Comparison of ENCODE assay signal across 10 mouse cellular contexts in genomic region chrX:94233432-94233831, GRCm38 (mm10). TPM values are rescaled to one million over a fixed set of nuclear protein-coding genes. Genes with fewer than 3 reads are reported as not detected.
DNase-seq lines count a peak whose midpoint lies in the region; ATAC-seq and TF ChIP-seq lines count a peak whose summit lies in the region.
"Had no signal": no experiment of that assay in that cellular context is flagged by ENCODE, and none has a peak within 500 bp of the region (broad histone marks: within the 10 kb centered on the region; RNA-seq: fewer than 3 reads in every experiment).

No protein-coding gene starts in this region.

- TF ChIP-seq POLR2A in heart, adult 2 months (IDR thresholded peaks at IDR 0.05; ENCODE audit: insufficient read depth, low read depth, low read length) = no peak

- WGBS in heart, embryonic 12.5 days = 30% methylated on average over 5 of the region's 5 CpGs
- WGBS in heart, adult 2 months = 35% methylated on average over 5 of the region's 5 CpGs
- 46% methylated on average over 5 of the region's 5 CpGs for WGBS in midbrain, embryonic 15.5 days
- 40% methylated on average over 5 of the region's 5 CpGs for WGBS in midbrain, embryonic 13.5 days

- no peaks in the 10 kb centered on the region for H3K36me3 ChIP-seq in heart, embryonic 12.5 days
- H3K36me3 ChIP-seq in heart, adult 2 months (ENCODE audit: control insufficient read depth, insufficient read depth, low read length) = no peaks in the 10 kb centered on the region
- no peaks in the 10 kb centered on the region for H3K36me3 ChIP-seq in midbrain, embryonic 15.5 days (replicated peaks)
- no peaks in the 10 kb centered on the region for H3K36me3 ChIP-seq in midbrain, embryonic 13.5 days
- H3K36me3 ChIP-seq: embryonic facial prominence, embryonic 15.5 days had no signal

- ATAC-seq in heart, embryonic 12.5 days (ENCODE audit: insufficient number of reproducible peaks, low FRiP score) = no peak
- no peak for ATAC-seq in midbrain, embryonic 15.5 days (replicated peaks)
- ATAC-seq in midbrain, embryonic 13.5 days = no peak

- peaks cover 46% of the 10 kb centered on the region for H3K27me3 ChIP-seq in heart, embryonic 12.5 days (replicated peaks)
- no peaks in the 10 kb centered on the region for H3K27me3 ChIP-seq in heart, adult 2 months (ENCODE audit: control insufficient read depth, insufficient read depth, low read length)
- peaks cover 47% of the 10 kb centered on the region for H3K27me3 ChIP-seq in midbrain, embryonic 15.5 days (replicated peaks)
- peaks cover 80% of the 10 kb centered on the region for H3K27me3 ChIP-seq in midbrain, embryonic 13.5 days

- no peaks in the 10 kb centered on the region for H3K79me2 ChIP-seq in heart, adult 2 months (replicated peaks; ENCODE audit: control insufficient read depth, insufficient read depth, low read length)

- intact Hi-C loops in heart, adult 2 months (cut with DNase I) = loop anchor here (5.0 to 10.0 kb wide), 2 partner anchors 111 to 311 kb away; partner anchors contain the start of genes Maged1 and Zfx
- intact Hi-C loops in left cerebral cortex, adult 2 months (cut with DNase I) = no loop called here

- no peak overlapping the region for H3K27ac ChIP-seq in heart, embryonic 12.5 days (ENCODE audit: poor library complexity, severe bottlenecking)
- H3K27ac ChIP-seq in heart, adult 2 months = no peak overlapping the region
- no peak overlapping the region for H3K27ac ChIP-seq in midbrain, embryonic 15.5 days
- no peak overlapping the region for H3K27ac ChIP-seq in midbrain, embryonic 13.5 days
- H3K27ac ChIP-seq in left cerebral cortex, adult 2 months = no peak overlapping the region

- TF ChIP-seq CTCF in heart, adult 2 months (IDR thresholded peaks at IDR 0.05) = no peak
- no peak for TF ChIP-seq CTCF in left cerebral cortex, adult 2 months (IDR thresholded peaks at IDR 0.05)

- H3K9ac ChIP-seq in heart, embryonic 12.5 days = no peak overlapping the region
- H3K9ac ChIP-seq in heart, adult 2 months (ENCODE audit: low read depth, low read length) = no peak overlapping the region
- no peak overlapping the region for H3K9ac ChIP-seq in midbrain, embryonic 15.5 days
- no peak overlapping the region for H3K9ac ChIP-seq in midbrain, embryonic 13.5 days (replicated peaks)

- H3K4me3 ChIP-seq in heart, embryonic 12.5 days = no peak overlapping the region
- H3K4me3 ChIP-seq in heart, adult 2 months = no peak overlapping the region
- no peak overlapping the region; the same call in 1 of the 2 replicates for H3K4me3 ChIP-seq in midbrain, embryonic 15.5 days
- H3K4me3 ChIP-seq in midbrain, embryonic 13.5 days (replicated peaks) = no peak overlapping the region
- H3K4me3 ChIP-seq in left cerebral cortex, adult 2 months = no peak overlapping the region

- H3K4me1 ChIP-seq in heart, embryonic 12.5 days (replicated peaks) = no peaks in the 10 kb centered on the region
- no peaks in the 10 kb centered on the region; the same call in 1 of the 2 replicates for H3K4me1 ChIP-seq in heart, adult 2 months (ENCODE audit: control insufficient read depth, insufficient read depth, low read length)
- no peaks in the 10 kb centered on the region for H3K4me1 ChIP-seq in midbrain, embryonic 15.5 days
- H3K4me1 ChIP-seq in midbrain, embryonic 13.5 days (replicated peaks) = no peaks in the 10 kb centered on the region
- H3K4me1 ChIP-seq: embryonic facial prominence, embryonic 15.5 days had no signal

- no peak for DNase-seq in heart, adult 2 months
- DNase-seq in liver = peak; percentile 44
- peak; percentile 3 to 11 for DNase-seq in thymus, postnatal 36 days
- no peak for DNase-seq in left cerebral cortex, adult 2 months (ENCODE audit: extremely low spot score in 1 of 2, low spot score in 2 of 2)
- DNase-seq in right cerebral cortex, adult 18-20 months = no peak
- DNase-seq: layer of hippocampus, adult 9-11 months had no signal

- no peak for TF ChIP-seq EP300 in heart, adult 2 months (IDR thresholded peaks at IDR 0.05; ENCODE audit: insufficient read depth, low read depth, low read length)

- H3K4me2 ChIP-seq in heart, embryonic 12.5 days = peak overlapping the region; percentile 40
- 0 out of 2 replicates have a peak overlapping the region, but pooled peaks have one; percentile 51 for H3K4me2 ChIP-seq in midbrain, embryonic 15.5 days
- H3K4me2 ChIP-seq in midbrain, embryonic 13.5 days (replicated peaks) = no peak overlapping the region

- H3K9me3 ChIP-seq in heart, embryonic 12.5 days (replicated peaks) = no peaks in the 10 kb centered on the region
- no peaks in the 10 kb centered on the region for H3K9me3 ChIP-seq in midbrain, embryonic 15.5 days
- H3K9me3 ChIP-seq in midbrain, embryonic 13.5 days = no peaks in the 10 kb centered on the region
- H3K9me3 ChIP-seq: embryonic facial prominence, embryonic 15.5 days had no signal

RNA-seq across cellular contexts. Expression of gene Klhl15, which starts 1.0 kb away (rescaled TPM):
- polyA plus RNA-seq in heart, embryonic 12.5 days (2016; fragmentation: Nextera tagmentation; extraction: Ambion mirVana) = 5.4 and 6.0 TPM in 2 replicates
- total RNA-seq in heart, adult 2 months (2021) = 1 to 10 TPM; 6.1 to 9.1 TPM
- 3.4 TPM in 2 replicates for polyA plus RNA-seq in heart, adult 2 months (2012; rRNA removed)
- 9.4 and 10.1 TPM in 2 replicates for polyA plus RNA-seq in midbrain, embryonic 15.5 days (2015; fragmentation: Nextera tagmentation; extraction: Ambion mirVana)
- polyA plus RNA-seq in midbrain, embryonic 13.5 days (2015; fragmentation: Nextera tagmentation; extraction: Ambion mirVana) = 10.5 and 11.1 TPM in 2 replicates
- 10 to 100 TPM; 28.5 to 30.9 TPM for total RNA-seq in left cerebral cortex, adult 2 months (2021)

RNA-seq across cellular contexts. Expression of gene Eif2s3x, which starts 20.8 kb away (rescaled TPM):
- 62.0 and 68.1 TPM in 2 replicates for polyA plus RNA-seq in heart, embryonic 12.5 days (2016; fragmentation: Nextera tagmentation; extraction: Ambion mirVana)
- total RNA-seq in heart, adult 2 months (2021) = 100 to 1,000 TPM; 102 to 153 TPM
- 32.1 and 112 TPM in 2 replicates for polyA plus RNA-seq in heart, adult 2 months (2012; rRNA removed)
- polyA plus RNA-seq in midbrain, embryonic 15.5 days (2015; fragmentation: Nextera tagmentation; extraction: Ambion mirVana) = 89.5 and 96.1 TPM in 2 replicates
- 98.2 and 103 TPM in 2 replicates for polyA plus RNA-seq in midbrain, embryonic 13.5 days (2015; fragmentation: Nextera tagmentation; extraction: Ambion mirVana)
- total RNA-seq in left cerebral cortex, adult 2 months (2021) = 100 to 1,000 TPM in 1 of 2 experiments, 10 to 100 TPM in 1; 99.9 to 153 TPM

Comparison
In these comparisons a context has a peak if more than half of its experiments do, and no peak if none do; other contexts are left out.
1. DNase-seq: peak in liver (single experiment) and thymus, postnatal 36 days (2 of 2); none in heart, adult 2 months (0 of 2), left cerebral cortex, adult 2 months (0 of 2) and right cerebral cortex, adult 18-20 months (single experiment).